Mouse (Mus musculus) G1E (cell line): ENCODE data around the gene Slc25a25. TPM values are rescaled to one million over a fixed set of nuclear protein-coding genes. Genes with fewer than 3 reads are reported as not detected.
A peak's percentile ranks its signal among the peaks of the same experiment; 100 is the strongest.

ENCODE experiments used
- ATAC-seq: 2 replicates; pipeline ENCODE4 v1.8.0; 2016; ENCODE audit warnings: mild to moderate bottlenecking; ENCODE audit not compliant: insufficient number of reproducible peaks, poor library complexity, low FRiP score, severe bottlenecking; ENCODE audit errors: extremely low read depth
- DNase-seq: peaks from one replicate; pipeline ENCODE4 v3.0.0; 2012; ENCODE audit warnings: low spot score
- H3K27me3 ChIP-seq: 2 replicates; pipeline ENCODE4 v1.6.1; 2012; ENCODE audit warnings: mild to moderate bottlenecking, low read length, inconsistent platforms; ENCODE audit not compliant: insufficient read depth
- H3K36me3 ChIP-seq: replicated peaks from 2 replicates; pipeline ENCODE3; 2012; ENCODE audit warnings: mild to moderate bottlenecking, inconsistent platforms
- H3K4me1 ChIP-seq: 2 replicates; pipeline ENCODE4 v1.6.1; 2012; ENCODE audit warnings: low read depth, low read length, inconsistent platforms, mixed read lengths; ENCODE audit not compliant: insufficient read depth
- H3K4me3 ChIP-seq: 2 replicates; pipeline ENCODE4 v1.5.1; 2012; ENCODE audit warnings: low read depth, mild to moderate bottlenecking, inconsistent platforms, low read length, moderate library complexity, mixed read lengths
- H3K9me3 ChIP-seq: replicated peaks from 2 replicates; pipeline ENCODE4 v1.6.1; 2012; ENCODE audit warnings: inconsistent platforms
- CTCF ChIP-seq: IDR thresholded peaks from 2 replicates; pipeline ENCODE4 v1.5.1; 2012; ENCODE audit warnings: low read depth, low read length, inconsistent platforms, mixed read lengths
- GATA1 ChIP-seq: IDR thresholded peaks from 2 replicates; pipeline ENCODE4 v1.6.1; 2012; ENCODE audit warnings: borderline replicate concordance, low read length, inconsistent platforms, mixed read lengths
- GATA2 ChIP-seq: IDR thresholded peaks from 2 replicates; pipeline ENCODE4 v1.6.1; 2012; ENCODE audit warnings: low read depth, low read length, inconsistent platforms, borderline replicate concordance
- POLR2AphosphoS5 ChIP-seq: IDR thresholded peaks from 2 replicates; pipeline ENCODE4 v1.6.1; 2012; ENCODE audit warnings: low read depth, low read length, inconsistent platforms; ENCODE audit not compliant: insufficient replicate concordance
- TAL1 ChIP-seq: conservative IDR thresholded peaks from 2 replicates; pipeline ENCODE4 v1.6.1; 2012; ENCODE audit warnings: low read depth, low read length, inconsistent platforms, mixed read lengths
- polyA plus RNA-seq: library from polyadenylated mRNA; stranded (reverse); fragments of >175 nt; gene quantifications from 2 replicates; pipeline ENCODE4 v1.2.3, GENCODE M21; 2012
- total RNA-seq, 2 experiments: library from RNA; stranded (forward) in 1 of 2; stranded (reverse) in 1 of 2; fragments of 200-1000 nt in 1 of 2; fragments of >200 nt in 1 of 2; fragmentation: Nextera tagmentation in 1 of 2; gene quantifications; 2 replicates each; pipeline ENCODE4 v1.2.3; 2014 to 2017

The Slc25a25 gene
- total and polyA plus RNA-seq, 3 experiments, result 6.5 to 25.4 (median 6.8) TPM

DNA sequence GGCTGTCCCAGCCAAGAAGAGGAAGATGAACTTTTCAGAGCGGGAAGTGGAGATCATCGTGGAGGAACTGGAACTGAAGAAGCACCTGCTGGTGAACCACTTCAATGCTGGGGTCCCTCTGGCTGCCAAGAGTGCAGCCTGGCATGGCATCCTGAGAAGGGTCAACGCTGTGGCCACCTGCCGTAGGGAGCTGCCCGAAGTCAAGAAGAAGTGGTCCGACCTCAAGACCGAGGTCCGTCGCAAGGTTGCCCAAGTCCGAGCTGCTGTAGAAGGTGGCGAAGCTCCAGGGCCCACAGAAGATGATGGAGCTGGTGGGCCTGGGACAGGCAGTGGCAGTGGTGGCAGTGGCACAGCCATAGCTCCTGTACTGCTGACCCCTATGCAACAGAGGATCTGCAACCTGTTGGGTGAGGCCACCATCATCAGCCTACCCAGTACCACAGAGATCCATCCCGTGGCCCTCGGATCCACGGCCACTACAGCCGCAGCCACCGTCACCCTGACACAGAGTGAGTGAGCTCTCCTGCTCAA is 1.3 kb upstream of the Slc25a25 start:
- Histone ChIP-seq H3K4me1 (peaks cover 58% of the 10 kb centered on the region), H3K9me3 (no peaks in the 10 kb centered on the region), H3K4me3 (peak overlapping the region; percentile 81), H3K36me3 (peaks cover 40% of the 10 kb centered on the region), H3K27me3 (no peaks in the 10 kb centered on the region)
- ATAC-seq (no peak), DNase-seq (no peak)
- TF ChIP-seq POLR2AphosphoS5, result no peak
- TF ChIP-seq GATA1, result no peak
- no peak for TF ChIP-seq CTCF
- TF ChIP-seq TAL1, result no peak
- no peak for TF ChIP-seq GATA2

DNA sequence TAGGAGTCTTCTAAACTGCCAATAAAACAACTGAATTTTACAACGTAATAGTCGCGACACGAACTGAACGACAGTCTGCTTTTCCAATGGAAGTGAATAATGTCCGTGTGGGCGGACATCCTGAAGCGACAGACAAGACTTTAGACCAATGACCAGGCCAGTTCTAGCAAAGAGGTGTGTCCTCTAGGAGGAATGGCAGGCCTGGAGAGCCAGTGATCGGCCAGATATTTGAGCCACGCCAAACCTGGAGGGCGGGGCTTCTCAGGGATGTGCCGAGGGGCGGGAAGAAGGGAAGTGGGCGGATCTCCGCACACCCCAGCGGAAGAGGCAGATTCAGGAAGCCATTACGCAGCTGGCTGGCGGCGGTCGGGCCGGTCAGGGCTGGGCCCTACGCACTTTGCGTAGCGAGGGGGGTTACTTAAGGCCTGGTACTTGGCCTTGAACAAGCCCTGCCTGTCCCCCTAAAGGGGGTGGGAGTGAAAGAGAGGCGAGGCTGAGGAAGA is 676 bp upstream of the Slc25a25 start:
- H3K4me1 ChIP-seq, result peaks cover 60% of the 10 kb centered on the region
- ATAC-seq (peak; percentile 94), DNase-seq (peak; percentile 92)
- H3K9me3 ChIP-seq, result no peaks in the 10 kb centered on the region
- peaks cover 43% of the 10 kb centered on the region for H3K36me3 ChIP-seq
- H3K27me3 ChIP-seq, result no peaks in the 10 kb centered on the region
- TF ChIP-seq POLR2AphosphoS5 (no peak), CTCF (no peak), GATA1 (no peak), GATA2 (no peak), TAL1 (no peak)
- H3K4me3 ChIP-seq, result peak overlapping the region; percentile 81

DNA sequence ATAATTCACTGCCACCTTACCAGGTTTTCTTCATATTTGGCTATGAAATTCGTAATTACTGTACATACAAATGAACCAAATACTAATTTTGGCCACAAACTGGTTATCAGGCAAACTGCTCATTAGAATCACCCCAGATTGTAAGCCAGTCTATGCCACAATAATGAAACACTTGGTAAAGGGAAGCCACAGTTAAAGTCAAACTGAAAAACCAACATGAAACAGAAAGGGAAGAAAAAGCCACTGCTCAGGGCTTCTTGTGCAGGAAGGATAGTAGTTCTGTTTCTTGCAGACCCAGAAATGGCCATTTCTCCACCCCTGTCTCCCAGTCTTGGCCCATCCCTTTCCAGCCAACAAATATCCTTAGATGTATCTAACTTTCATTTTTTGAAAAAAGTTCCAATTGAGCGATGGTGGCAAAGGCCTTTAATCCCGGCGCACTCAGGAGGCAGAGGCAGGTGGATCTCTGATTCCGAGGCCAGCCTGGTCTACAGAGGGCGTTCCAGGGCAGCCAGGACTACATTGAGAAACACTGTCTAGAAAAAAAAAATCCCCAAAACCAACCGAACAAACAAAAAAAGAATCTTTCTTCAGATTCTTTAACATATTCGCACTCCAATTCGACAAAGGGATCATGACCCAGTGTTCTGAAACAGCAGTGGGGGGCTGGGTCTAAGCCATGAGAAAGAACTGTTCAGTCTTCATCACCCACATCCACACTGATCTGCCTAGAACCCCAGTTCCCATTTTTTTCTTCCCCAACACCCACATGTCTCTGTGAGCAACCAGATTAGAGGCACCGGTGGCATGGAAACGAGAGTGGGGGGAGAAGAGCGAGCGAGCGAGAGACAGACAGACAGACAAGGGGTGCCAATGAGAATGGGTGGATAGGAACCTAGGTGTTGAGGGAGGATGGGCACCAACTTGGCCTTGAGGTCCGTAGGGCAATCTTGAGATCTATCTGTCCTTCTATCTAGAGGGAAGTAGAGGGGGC is 1.2 kb downstream of the Slc25a25 start, which contains the start of gene Naif1:
Gene Naif1, plus strand, starts transcription at position 697 of the 994 bp plus-strand sequence.
- H3K27me3 ChIP-seq, result no peaks in the 10 kb centered on the region
- peak; percentile 14 for DNase-seq
- no peak for ATAC-seq

DNA sequence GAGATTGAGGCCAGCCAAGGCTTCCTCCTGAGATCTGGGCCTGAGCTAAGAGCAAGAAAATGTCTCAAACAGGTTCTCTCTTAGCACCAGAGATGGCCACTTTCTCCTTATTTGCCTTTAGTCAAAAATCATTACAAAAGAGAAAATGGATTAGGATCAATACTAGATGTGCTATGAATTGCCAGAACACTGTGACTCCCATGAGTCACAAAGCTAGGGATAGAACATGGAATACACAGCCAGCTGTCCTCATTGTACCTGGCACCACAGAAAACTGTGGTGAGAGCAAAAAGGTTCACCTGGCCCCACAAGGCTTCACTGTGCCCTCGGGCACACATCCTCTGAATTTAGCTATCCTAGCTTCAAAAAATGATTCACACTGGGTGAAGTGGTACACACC is 2.8 kb downstream of the Slc25a25 start:
- Histone ChIP-seq H3K4me1 (peaks cover 45% of the 10 kb centered on the region), H3K4me3 (no peak overlapping the region), H3K27me3 (no peaks in the 10 kb centered on the region), H3K9me3 (no peaks in the 10 kb centered on the region), H3K36me3 (peaks cover 45% of the 10 kb centered on the region)
- ATAC-seq, result no peak
- DNase-seq, result no peak
- TF ChIP-seq TAL1, result no peak
- TF ChIP-seq GATA1, result no peak
- TF ChIP-seq CTCF, result no peak
- no peak for TF ChIP-seq POLR2AphosphoS5
- TF ChIP-seq GATA2, result no peak

More for the DNA sequence above, 1.2 kb downstream of the Slc25a25 start, which contains the start of gene Naif1:
- Histone ChIP-seq H3K4me1 (peaks cover 57% of the 10 kb centered on the region), H3K36me3 (peaks cover 42% of the 10 kb centered on the region), H3K9me3 (no peaks in the 10 kb centered on the region), H3K4me3 (peak within 1 kb of the TSS; percentile 81)
- TF ChIP-seq CTCF (no peak), POLR2AphosphoS5 (no peak), GATA1 (no peak), GATA2 (no peak), TAL1 (no peak)

DNA sequence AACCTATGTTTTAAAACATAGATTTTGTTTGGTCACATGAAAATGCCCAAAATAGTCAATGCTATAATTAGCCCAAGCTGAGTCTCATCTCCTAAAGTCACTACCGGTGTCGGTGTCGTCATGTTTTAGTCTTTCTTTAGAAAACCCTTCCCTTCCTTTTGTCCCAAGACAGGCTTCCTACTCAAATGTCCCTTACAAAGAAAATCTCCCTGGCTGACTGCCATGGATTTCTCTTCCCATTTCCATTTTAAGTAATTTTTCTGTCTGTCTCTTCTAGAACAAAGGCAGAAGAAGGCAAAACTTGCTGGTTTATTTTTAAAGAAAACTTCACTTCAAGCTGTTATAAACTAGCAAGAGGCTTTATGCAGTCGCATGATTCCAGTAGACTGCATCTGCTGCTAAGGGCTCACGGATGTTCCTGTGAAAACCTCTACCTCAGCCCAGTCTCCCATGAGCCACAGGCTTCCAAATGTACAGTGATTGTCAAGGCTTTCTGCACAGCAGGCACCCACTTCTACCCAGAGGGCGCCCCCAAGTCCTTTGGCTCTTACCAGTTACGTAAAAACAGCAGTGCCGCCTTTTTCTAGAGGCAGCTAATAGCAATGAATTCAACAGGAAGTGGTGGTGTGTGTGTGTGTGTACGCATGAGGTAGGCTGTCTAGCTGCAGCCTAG is 3.8 kb downstream of the Slc25a25 start:
- Histone ChIP-seq H3K36me3 (peaks cover 52% of the 10 kb centered on the region), H3K27me3 (no peaks in the 10 kb centered on the region), H3K4me1 (peaks cover 38% of the 10 kb centered on the region), H3K4me3 (no peak overlapping the region), H3K9me3 (no peaks in the 10 kb centered on the region)
- DNase-seq, result no peak
- ATAC-seq, result no peak
- TF ChIP-seq GATA2, result no peak
- TF ChIP-seq TAL1, result no peak
- TF ChIP-seq POLR2AphosphoS5, result no peak
- TF ChIP-seq CTCF, result no peak
- TF ChIP-seq GATA1, result no peak

DNA sequence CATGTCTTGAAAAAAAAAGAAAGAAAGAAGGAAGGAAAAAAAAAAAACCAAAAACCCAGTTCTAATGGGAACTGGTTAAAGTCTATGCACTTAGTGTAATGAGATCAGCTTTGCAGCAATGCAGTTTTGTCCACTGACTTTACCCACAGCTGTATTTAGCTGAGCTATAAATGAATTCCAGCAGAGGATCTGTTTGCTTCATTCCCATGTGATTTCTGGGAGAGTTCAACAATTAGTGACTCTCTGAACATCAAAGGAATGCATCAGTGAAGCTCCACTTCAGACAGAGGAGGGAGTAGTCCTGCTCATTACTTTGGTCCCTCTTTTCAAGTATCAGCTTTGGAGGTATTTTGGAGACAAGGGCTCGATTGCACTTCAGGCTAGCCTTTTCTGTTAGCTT is 5.7 kb downstream of the Slc25a25 start:
- H3K9me3 ChIP-seq, result no peaks in the 10 kb centered on the region
- TF ChIP-seq POLR2AphosphoS5 (no peak), GATA2 (no peak), CTCF (no peak), GATA1 (no peak), TAL1 (no peak)
- no peak overlapping the region for H3K4me3 ChIP-seq
- no peak for ATAC-seq
- no peaks in the 10 kb centered on the region for H3K27me3 ChIP-seq
- peaks cover 28% of the 10 kb centered on the region for H3K4me1 ChIP-seq
- peaks cover 68% of the 10 kb centered on the region for H3K36me3 ChIP-seq
- no peak for DNase-seq
